Mouse (Mus musculus): ENCODE results near the gene Cnot1. TPM values are rescaled to one million over a fixed set of nuclear protein-coding genes. Genes with fewer than 3 reads are reported as not detected.
A peak's percentile ranks its signal among the peaks of the same experiment; 100 is the strongest.

Cnot1 gene
- polyA plus RNA-seq, 1 experiment from 2014 or later: 136 TPM

DNA sequence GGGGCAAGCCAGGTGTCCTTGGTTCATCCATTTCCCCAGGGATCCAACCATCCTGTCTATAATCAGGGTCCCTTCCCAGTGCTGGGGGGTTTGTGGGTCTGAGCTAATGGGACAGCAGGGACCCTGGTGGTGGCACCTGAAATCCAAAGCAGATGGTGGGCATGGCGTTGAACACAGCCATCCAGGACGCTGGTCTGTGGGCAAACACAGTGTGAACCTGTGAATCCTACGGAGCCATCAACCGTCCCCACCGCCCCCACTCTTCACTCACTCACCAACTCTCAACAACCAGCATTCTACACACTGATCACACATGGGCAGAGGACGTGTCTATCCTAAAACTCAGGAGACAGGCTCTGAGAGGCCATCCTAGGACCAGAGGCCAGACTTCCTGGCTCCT is 36.7 kb upstream of the Cnot1 start:
- Histone ChIP-seq H3K9ac (ENCODE audit: low read length) (no peak overlapping the region), H3K9me3 (ENCODE audit: control insufficient read depth, low read length) (no peaks in the 10 kb centered on the region), H3K4me3 (ENCODE audit: low read depth, low read length) (no peak overlapping the region), H3K36me3 (ENCODE audit: control insufficient read depth, insufficient read depth, low read length) (no peaks in the 10 kb centered on the region; the same call in 1 of the 2 replicates), H3K27ac (ENCODE audit: low read depth, low read length) (no peak overlapping the region), H3K4me1 (replicated peaks; ENCODE audit: control insufficient read depth, insufficient read depth, low read length) (no peaks in the 10 kb centered on the region), H3K4me2 (ENCODE audit: low read depth, low read length, severe bottlenecking) (no peak overlapping the region), H3K27me3 (ENCODE audit: control insufficient read depth, insufficient read depth, low read length) (no peaks in the 10 kb centered on the region)
- ATAC-seq (replicated peaks; ENCODE audit: low FRiP score) (no peak), DNase-seq (ENCODE audit: low spot score) (no peak)
- 84% methylated on average over 6 of the region's 6 CpGs for WGBS

DNA sequence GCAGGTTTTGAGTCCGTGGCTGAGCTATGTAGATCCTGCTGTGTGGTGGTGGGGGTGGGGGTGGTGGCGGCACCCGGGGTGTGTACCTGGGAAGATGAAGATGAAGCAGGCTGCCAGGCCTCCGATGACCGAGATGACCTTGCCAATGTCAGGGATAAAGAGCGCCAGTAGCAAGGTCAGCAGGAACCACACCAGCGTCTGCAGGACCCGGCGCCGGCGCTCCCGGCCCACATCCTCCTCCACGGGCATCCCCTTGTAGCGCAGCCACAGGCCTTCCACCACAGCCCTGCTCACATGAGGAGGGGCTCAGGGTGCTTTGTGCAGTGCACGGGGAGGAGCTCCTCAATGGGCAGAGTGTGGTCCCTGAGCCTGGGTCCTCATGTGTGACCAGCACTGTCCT is 34.2 kb upstream of the Cnot1 start:
- no peak overlapping the region for H3K4me2 ChIP-seq (ENCODE audit: low read depth, low read length, severe bottlenecking)
- 90% methylated on average over 15 of the region's 15 CpGs for WGBS
- H3K9ac ChIP-seq (ENCODE audit: low read length): no peak overlapping the region
- H3K36me3 ChIP-seq (ENCODE audit: control insufficient read depth, insufficient read depth, low read length): no peaks in the 10 kb centered on the region; the same call in 1 of the 2 replicates
- no peaks in the 10 kb centered on the region for H3K9me3 ChIP-seq (ENCODE audit: control insufficient read depth, low read length)
- H3K4me3 ChIP-seq (ENCODE audit: low read depth, low read length): no peak overlapping the region
- no peak overlapping the region for H3K27ac ChIP-seq (ENCODE audit: low read depth, low read length)
- no peak for ATAC-seq (replicated peaks; ENCODE audit: low FRiP score)
- no peaks in the 10 kb centered on the region for H3K4me1 ChIP-seq (replicated peaks; ENCODE audit: control insufficient read depth, insufficient read depth, low read length)
- H3K27me3 ChIP-seq (ENCODE audit: control insufficient read depth, insufficient read depth, low read length): no peaks in the 10 kb centered on the region
- DNase-seq (ENCODE audit: low spot score): no peak

DNA sequence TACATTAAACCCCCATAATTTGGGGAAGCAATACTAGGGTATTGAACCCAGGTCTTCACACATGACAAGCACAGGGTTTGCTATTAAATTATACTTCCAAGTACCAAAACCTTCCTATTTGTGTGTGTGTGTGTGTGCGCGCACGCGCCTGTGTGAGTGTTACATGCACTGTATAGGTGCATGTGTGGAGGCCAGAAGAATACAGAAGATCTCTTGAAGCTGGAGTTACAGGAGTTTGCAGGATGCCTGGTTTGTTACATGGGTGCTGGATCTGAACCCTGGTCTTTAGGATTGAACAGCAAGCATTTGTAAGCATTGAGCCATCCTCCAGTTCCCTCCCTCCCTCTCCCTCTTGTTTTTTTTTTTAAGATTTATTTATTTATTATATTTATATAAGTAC is 32.0 kb upstream of the Cnot1 start:
- no peaks in the 10 kb centered on the region for H3K9me3 ChIP-seq (ENCODE audit: control insufficient read depth, low read length)
- ATAC-seq (replicated peaks; ENCODE audit: low FRiP score) (no peak), DNase-seq (ENCODE audit: low spot score) (no peak)
- H3K4me1 ChIP-seq (replicated peaks; ENCODE audit: control insufficient read depth, insufficient read depth, low read length): no peaks in the 10 kb centered on the region
- no peak overlapping the region for H3K4me3 ChIP-seq (ENCODE audit: low read depth, low read length)
- no peak overlapping the region for H3K27ac ChIP-seq (ENCODE audit: low read depth, low read length)
- H3K4me2 ChIP-seq (ENCODE audit: low read depth, low read length, severe bottlenecking): no peak overlapping the region
- H3K36me3 ChIP-seq (ENCODE audit: control insufficient read depth, insufficient read depth, low read length): no peaks in the 10 kb centered on the region; the same call in 1 of the 2 replicates
- H3K27me3 ChIP-seq (ENCODE audit: control insufficient read depth, insufficient read depth, low read length): no peaks in the 10 kb centered on the region
- H3K9ac ChIP-seq (ENCODE audit: low read length): no peak overlapping the region
- WGBS: 99% methylated on average over 4 of the region's 4 CpGs

DNA sequence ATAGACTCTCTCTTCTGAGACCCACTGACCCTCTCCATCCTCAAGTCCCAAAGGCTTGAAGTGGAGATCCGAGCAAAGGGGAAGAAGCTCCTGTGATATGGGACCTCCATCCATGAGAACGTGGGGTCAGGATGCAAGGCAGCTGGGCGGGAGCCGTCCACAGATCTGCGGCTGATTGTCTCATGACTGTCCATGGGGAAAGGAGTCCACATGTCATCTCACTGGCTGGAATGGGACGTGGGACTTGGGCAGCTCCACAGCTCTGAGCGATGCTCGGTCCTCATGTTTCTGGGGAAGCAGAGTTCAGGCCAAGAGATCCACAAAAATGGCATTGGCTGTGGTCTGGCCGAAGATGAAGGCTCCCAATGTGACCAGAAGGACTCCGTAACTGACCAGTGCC is 30.0 kb upstream of the Cnot1 start:
- WGBS: 95% methylated on average over 10 of the region's 10 CpGs
- no peak overlapping the region for H3K27ac ChIP-seq (ENCODE audit: low read depth, low read length)
- no peak overlapping the region for H3K9ac ChIP-seq (ENCODE audit: low read length)
- no peak overlapping the region for H3K4me2 ChIP-seq (ENCODE audit: low read depth, low read length, severe bottlenecking)
- H3K9me3 ChIP-seq (ENCODE audit: control insufficient read depth, low read length): no peaks in the 10 kb centered on the region
- ATAC-seq (replicated peaks; ENCODE audit: low FRiP score) (no peak), DNase-seq (ENCODE audit: low spot score) (no peak)
- H3K4me3 ChIP-seq (ENCODE audit: low read depth, low read length): no peak overlapping the region
- H3K36me3 ChIP-seq (ENCODE audit: control insufficient read depth, insufficient read depth, low read length): no peaks in the 10 kb centered on the region
- H3K4me1 ChIP-seq (replicated peaks; ENCODE audit: control insufficient read depth, insufficient read depth, low read length): peaks cover 5% of the 10 kb centered on the region; the same call in 1 of the 2 replicates
- H3K27me3 ChIP-seq (ENCODE audit: control insufficient read depth, insufficient read depth, low read length): no peaks in the 10 kb centered on the region

DNA sequence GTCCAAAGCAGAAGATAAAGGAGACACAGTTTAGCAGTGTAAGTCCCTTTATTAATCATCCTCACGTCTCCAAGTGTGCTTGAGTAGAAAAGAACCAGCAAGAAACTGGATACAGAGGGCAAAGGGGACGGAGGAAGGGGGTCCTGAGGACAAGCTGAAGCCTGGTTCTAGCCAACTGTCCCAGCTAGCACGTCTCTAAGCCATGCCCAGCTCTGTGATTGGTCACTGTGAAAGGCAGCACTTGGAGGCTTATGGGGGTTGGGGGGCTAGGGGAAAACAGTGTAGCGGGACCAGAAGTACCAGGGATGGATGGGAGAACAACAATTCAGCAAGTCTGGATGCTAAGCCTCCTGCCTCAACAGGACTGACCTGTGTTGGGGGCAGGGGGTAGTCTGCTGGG is 28.6 kb upstream of the Cnot1 start:
- Histone ChIP-seq H3K36me3 (ENCODE audit: control insufficient read depth, insufficient read depth, low read length) (no peaks in the 10 kb centered on the region), H3K4me2 (ENCODE audit: low read depth, low read length, severe bottlenecking) (no peak overlapping the region)
- no peak for DNase-seq (ENCODE audit: low spot score)

DNA sequence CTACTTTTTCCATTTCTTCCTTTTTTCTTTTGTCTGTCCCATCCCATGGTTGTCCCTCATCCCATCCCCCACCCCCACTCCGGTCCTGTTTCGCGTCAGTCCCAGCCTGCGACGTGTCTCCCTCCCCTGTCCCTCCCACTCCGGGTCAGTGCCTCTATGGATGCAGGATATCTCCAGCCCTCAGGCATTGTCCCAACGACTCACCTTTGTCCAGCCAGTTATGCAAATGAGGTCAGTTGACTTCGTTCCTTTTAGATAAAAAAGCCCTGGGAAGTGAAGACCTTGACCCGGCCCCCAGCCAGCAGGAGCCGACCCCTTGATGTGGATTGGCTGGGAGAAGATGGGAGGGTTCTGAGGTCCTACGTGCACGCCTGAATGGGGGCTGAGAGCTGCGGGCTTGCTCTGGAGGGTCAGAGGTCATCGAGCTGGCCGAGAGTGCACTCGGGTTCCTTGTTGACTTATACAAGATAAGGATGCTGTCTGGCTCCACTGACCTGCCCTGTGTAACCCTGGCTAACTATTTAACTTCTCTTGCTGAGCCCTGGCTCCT is 26.2 kb upstream of the Cnot1 start:
- H3K4me2 ChIP-seq (ENCODE audit: low read depth, low read length, severe bottlenecking): peak overlapping the region; percentile 49
- under 1% methylated on average over 16 of the region's 16 CpGs for WGBS
- peak; percentile 63 for DNase-seq (ENCODE audit: low spot score)
- peak; percentile 60 for ATAC-seq (replicated peaks; ENCODE audit: low FRiP score)
- H3K27me3 ChIP-seq (ENCODE audit: control insufficient read depth, insufficient read depth, low read length): no peaks in the 10 kb centered on the region
- H3K9me3 ChIP-seq (ENCODE audit: control insufficient read depth, low read length): no peaks in the 10 kb centered on the region
- H3K4me3 ChIP-seq (ENCODE audit: low read depth, low read length): peak overlapping the region; percentile 16; the same call in 1 of the 2 replicates
- no peak overlapping the region for H3K27ac ChIP-seq (ENCODE audit: low read depth, low read length)
- no peaks in the 10 kb centered on the region for H3K36me3 ChIP-seq (ENCODE audit: control insufficient read depth, insufficient read depth, low read length)
- H3K9ac ChIP-seq (ENCODE audit: low read length): peak overlapping the region; percentile 43
- H3K4me1 ChIP-seq (replicated peaks; ENCODE audit: control insufficient read depth, insufficient read depth, low read length): peaks cover 5% of the 10 kb centered on the region; the same call in 1 of the 2 replicates

More for the DNA sequence above, 28.6 kb upstream of the Cnot1 start:
- H3K9ac ChIP-seq (ENCODE audit: low read length): no peak overlapping the region
- no peak overlapping the region for H3K4me3 ChIP-seq (ENCODE audit: low read depth, low read length)
- WGBS: 68% methylated on average over 4 of the region's 4 CpGs
- H3K9me3 ChIP-seq (ENCODE audit: control insufficient read depth, low read length): no peaks in the 10 kb centered on the region
- ATAC-seq (replicated peaks; ENCODE audit: low FRiP score): no peak
- peaks cover 5% of the 10 kb centered on the region; the same call in 1 of the 2 replicates for H3K4me1 ChIP-seq (replicated peaks; ENCODE audit: control insufficient read depth, insufficient read depth, low read length)
- no peak overlapping the region for H3K27ac ChIP-seq (ENCODE audit: low read depth, low read length)
- H3K27me3 ChIP-seq (ENCODE audit: control insufficient read depth, insufficient read depth, low read length): no peaks in the 10 kb centered on the region

DNA sequence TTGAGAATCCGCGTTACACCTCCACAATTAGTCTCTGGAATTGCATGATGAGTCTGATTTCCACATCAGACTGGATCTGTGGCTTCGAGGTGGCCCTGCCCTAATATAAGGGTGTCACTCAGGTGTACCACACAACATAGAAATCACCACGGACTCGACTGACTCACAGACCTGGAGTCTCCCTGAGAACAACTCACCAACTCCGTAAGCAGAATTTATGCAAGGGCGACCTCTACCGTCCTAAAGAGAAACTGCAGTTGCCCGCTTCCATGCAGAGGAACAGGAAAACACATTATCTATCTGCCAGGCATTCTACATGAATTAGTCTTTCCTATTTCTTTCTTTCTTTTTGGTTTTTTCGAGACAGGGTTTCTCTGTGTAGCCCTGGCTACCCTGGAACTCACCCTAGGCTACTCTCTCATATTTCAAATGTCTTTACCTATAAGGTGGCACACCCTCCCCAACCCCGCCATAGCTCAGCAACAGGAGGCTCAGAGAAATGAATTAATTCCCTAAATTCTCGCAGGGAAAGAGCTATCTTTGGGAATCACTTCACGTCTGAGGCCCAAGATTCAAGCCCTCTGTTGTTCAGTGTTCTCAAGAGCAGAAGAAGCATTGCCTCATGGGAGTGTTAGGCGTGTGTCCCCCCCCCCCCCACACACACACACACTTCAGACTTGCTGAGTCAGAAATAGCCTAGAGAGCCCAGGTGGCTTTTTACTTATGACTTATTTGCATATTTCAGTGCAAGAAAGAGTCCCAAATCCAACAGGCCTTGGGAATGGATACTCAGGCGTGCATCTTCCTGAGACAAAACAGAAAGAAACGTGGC is 25.6 kb upstream of the Cnot1 start:
- peak overlapping the region; percentile 49 for H3K4me2 ChIP-seq (ENCODE audit: low read depth, low read length, severe bottlenecking)
- H3K36me3 ChIP-seq (ENCODE audit: control insufficient read depth, insufficient read depth, low read length): no peaks in the 10 kb centered on the region
- peak overlapping the region; percentile 16; the same call in 1 of the 2 replicates for H3K4me3 ChIP-seq (ENCODE audit: low read depth, low read length)
- peaks cover 5% of the 10 kb centered on the region; the same call in 1 of the 2 replicates for H3K4me1 ChIP-seq (replicated peaks; ENCODE audit: control insufficient read depth, insufficient read depth, low read length)
- H3K27ac ChIP-seq (ENCODE audit: low read depth, low read length): no peak overlapping the region
- H3K9me3 ChIP-seq (ENCODE audit: control insufficient read depth, low read length): no peaks in the 10 kb centered on the region
- 17% methylated on average over 16 of the region's 16 CpGs for WGBS
- ATAC-seq (replicated peaks; ENCODE audit: low FRiP score) (peak; percentile 81), DNase-seq (ENCODE audit: low spot score) (peak; percentile 91)
- H3K27me3 ChIP-seq (ENCODE audit: control insufficient read depth, insufficient read depth, low read length): no peaks in the 10 kb centered on the region
- H3K9ac ChIP-seq (ENCODE audit: low read length): peak overlapping the region; percentile 43

DNA sequence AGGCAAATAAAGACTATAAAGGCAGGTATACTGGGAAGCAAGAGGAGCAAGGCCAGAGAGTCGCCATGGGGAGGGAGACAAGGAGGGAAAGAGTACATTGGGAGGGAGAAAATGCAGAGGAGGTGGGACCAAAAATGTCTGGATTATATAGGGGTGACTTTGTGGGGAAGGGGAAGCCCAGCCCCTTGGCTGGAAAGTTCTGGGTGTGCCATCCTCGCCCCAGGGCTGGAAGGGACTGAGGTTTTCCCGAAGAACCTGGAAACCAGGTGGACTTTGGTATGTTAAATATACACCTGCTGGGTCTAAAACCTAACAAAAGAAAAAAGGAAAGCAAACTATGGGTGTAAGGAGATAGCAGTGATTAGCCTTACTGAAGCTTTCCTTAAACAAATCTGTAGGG is 22.9 kb upstream of the Cnot1 start:
- Histone ChIP-seq H3K27me3 (ENCODE audit: control insufficient read depth, insufficient read depth, low read length) (no peaks in the 10 kb centered on the region), H3K9ac (ENCODE audit: low read length) (no peak overlapping the region), H3K27ac (ENCODE audit: low read depth, low read length) (no peak overlapping the region), H3K4me3 (ENCODE audit: low read depth, low read length) (no peak overlapping the region), H3K4me1 (replicated peaks; ENCODE audit: control insufficient read depth, insufficient read depth, low read length) (peaks cover 5% of the 10 kb centered on the region; the same call in 1 of the 2 replicates), H3K9me3 (ENCODE audit: control insufficient read depth, low read length) (no peaks in the 10 kb centered on the region), H3K4me2 (ENCODE audit: low read depth, low read length, severe bottlenecking) (no peak overlapping the region), H3K36me3 (ENCODE audit: control insufficient read depth, insufficient read depth, low read length) (no peaks in the 10 kb centered on the region)
- 80% methylated on average over 3 of the region's 3 CpGs for WGBS
- ATAC-seq (replicated peaks; ENCODE audit: low FRiP score) (no peak), DNase-seq (ENCODE audit: low spot score) (no peak)

Data from forebrain, embryonic 11.5 days (tissue).